Mouse (Mus musculus) lung, postnatal 10 days (tissue): Measurements from ENCODE around the gene Mnd1.
A peak's percentile ranks its signal among the peaks of the same experiment; 100 is the strongest.

Experiments
- DNase-seq: peaks from one replicate; pipeline ENCODE4 v3.0.0; 2021

Mnd1 gene

DNA sequence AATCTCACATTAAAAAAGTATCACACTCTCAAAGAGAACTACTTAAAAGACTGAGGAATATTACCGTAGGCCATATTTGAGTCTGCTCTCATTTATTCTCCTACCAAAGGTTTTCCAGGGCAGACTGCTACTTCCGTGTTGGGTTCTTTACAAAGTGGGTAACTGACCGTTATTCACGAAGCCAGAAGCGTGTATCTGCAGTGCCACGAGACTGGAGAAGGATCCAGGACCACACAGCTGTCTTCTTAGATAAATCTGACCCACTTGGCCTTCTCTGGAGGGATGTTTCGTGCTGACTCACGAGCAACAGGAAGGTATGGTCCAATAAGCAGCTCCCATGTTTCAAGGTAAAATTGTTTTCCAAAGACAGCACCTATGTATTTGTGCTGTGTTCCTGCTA, 113.8 kb downstream of the Mnd1 start:
- DNase-seq = no peak

DNA sequence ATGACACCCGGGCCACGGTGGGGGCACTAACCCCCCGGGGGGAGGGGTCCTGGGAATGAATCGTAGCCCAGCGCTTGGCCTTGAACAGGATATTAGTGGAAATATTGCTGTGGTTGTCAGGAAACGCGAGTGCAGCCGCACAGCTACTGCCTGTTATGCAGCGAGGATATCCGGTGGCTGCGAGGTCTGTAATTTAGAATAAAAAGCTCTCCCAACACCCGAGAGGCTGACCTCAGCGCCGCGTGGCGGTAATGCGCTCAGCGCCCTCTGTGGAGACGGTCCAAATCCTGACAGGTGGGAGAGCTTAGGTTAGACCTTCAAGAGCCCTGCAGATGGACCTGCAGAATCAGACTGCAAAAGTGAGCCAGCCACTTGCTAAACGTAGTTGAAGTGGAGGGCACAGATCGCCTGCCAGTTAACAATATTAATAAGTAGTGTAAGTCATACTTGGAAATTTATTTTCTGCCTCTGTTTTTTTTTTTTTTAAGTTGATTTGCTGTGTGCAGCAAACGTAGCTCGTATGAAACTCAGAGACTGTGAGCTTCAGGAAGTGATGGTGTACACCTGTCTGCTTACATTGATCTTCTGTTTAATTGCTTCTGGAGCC, 115.0 kb downstream of the Mnd1 start:
- peak; percentile 67 for DNase-seq

DNA sequence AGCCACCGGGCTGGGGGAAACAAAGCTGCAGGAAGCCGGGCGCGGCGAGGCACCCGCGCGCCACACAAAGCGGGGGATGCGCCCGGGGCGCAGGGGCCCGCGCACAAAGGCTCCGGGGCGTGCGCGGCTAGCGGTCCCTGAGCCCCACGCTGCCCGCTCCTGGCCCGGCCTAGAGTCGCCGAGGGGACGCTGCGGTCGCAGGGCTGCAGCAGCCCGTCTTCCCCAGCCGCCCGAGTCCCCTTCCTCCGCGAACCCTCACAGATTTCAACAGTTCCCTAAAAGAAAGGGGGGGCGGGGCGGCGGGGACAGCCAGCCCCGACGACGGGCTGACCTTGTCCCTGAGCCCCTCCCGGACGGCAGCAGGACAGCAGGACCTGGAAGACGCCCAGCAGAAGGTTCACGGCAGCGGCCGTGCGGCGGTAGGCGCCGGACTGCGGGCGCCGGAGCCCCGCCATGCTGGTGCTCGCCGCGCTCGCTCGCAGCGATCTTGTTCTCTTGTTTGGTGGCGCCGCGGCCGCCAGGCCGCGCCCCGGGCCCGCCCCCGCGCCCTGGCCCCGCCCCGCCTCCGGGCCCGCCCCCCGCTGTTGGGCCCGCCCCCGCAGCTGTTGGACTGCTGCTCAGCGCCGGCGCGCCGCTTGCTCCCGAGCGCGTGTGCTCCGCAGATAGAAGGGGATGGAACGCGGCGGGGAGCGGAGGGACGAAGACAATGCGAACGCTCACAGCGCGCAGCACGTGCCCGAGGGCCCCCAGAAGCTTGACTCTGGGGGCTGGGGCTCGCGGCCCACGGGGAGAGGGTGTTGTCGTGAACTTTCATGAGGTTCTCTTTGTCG, 115.7 kb downstream of the Mnd1 start, which contains the start of gene Tmem131l:
Gene Tmem131l, minus strand, starts transcription at position 530 of the 830 bp plus-strand sequence.
- peak; percentile 81 for DNase-seq

DNA sequence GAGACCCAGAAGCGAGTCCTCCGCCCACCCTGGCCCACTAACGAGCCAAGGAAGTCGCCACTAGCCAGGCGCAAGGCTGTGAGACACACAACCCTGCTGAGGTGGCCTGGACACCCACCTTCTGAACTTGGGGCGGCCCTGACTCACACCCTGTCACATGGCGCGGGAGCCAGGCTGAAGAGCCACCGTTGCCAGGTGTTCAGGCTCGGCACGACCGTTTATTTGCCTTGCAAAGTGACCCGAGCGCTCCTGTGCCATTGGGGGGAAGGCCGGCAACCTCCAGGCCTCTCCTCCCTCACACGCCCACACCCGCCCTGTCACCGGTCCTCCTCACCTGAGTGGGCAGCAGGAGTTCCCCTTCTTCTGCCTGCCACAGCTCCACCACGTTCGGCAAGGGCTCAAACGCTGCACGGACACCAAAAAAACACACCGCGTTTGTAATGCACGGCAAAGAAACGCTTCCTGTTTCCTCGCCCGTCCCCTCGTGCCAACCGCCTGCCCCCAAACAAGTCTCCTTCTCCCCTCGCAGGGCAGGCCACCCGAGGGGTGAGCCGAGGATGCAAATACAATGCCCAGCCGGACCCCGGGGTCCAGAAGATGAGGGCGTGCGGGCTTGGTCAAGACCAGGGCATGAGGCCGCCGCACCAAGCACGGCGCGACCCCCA, 116.5 kb downstream of the Mnd1 start:
- DNase-seq = peak; percentile 65

DNA sequence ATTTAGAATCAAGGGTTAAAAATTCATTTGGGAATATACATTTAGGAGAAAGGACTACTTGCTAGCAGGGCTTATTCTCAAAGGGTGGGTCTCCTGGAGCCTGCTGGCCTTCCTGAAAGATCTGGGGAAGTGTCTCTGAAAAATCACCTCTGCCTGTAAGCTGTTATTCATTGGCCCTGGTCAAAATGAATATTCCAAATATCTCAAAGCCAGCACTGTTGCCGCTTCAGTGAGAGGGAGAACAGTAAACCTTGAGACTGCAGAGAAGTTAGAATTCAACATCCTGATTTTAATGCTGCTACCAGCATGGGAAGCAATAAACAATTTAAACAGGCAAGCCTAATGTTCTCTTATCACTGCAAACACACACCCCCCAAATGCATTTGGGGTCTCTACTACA, 117.5 kb downstream of the Mnd1 start:
- DNase-seq = no peak
